Mouse (Mus musculus) left cerebral cortex, adult 9 months (tissue): ENCODE measurements around the gene Cdc42bpb.

Experiments
- DNase-seq, 2 experiments: peaks; one replicate each; pipeline ENCODE4 v3.0.0; 2022; ENCODE audit warnings: low spot score in 2 of 2

Cdc42bpb gene

DNA sequence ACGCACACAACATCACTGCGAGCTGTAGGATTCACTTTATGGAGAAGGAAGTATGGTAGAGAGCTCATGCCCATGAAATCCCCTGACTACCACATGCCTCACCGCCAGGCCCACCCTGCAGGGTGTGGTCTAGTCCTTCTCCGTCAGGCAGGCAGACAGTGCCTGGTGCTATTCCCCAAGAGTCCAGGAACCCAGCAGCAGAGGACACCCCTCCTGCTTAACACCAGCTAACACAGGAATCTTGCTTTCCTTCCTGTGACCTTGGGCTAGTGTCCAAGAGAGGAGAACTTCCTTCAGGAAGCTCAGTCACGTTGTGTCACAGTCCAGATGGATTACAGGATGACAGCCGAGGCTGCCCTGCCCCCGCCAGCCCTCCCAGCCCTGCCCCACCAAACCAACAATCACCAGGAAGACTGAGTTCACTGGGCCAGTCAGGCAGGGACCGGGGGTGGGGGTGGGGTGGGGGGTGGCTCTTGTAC, 9.2 kb upstream of the Cdc42bpb start:
- no peak for DNase-seq

DNA sequence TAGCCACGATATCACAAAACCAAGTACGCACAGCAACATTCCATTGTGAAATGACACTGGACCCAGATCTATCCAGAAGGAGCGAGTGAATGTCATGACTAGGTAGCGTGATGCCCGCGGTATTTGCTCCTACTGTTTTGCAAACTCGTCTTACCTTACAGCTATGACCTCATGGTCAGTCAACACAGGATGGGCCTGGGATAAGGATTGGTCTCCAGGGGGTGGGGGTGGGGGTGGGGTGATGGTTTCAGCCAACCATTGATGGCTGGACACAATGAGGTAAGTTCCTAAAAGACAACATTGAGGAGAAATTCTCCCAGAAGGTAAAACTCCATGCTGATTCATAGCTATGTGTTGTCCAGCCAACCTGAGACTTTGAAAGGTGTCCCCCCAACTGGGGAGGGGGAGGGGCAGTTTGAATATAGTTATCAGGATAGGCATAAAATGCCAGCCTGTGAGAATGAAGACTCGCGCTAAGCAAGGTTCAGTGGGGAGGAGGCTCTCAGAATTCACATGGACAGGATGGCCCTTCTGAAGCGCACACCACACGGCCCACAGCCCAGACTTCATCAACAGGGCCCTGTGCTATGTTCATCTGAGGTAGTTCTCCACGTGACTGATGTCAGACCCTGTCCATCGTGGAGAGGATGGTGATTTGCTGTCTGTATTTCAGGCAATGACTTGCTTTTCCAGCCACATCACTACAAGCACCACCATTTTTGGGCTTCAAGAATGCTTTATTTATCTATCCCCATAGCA, 8.5 kb upstream of the Cdc42bpb start:
- no peak for DNase-seq

- no peak for DNase-seq
Observed at GRCm38 (mm10) chr12:111378812-111379211, 1.3 kb upstream of the Cdc42bpb start.

DNA sequence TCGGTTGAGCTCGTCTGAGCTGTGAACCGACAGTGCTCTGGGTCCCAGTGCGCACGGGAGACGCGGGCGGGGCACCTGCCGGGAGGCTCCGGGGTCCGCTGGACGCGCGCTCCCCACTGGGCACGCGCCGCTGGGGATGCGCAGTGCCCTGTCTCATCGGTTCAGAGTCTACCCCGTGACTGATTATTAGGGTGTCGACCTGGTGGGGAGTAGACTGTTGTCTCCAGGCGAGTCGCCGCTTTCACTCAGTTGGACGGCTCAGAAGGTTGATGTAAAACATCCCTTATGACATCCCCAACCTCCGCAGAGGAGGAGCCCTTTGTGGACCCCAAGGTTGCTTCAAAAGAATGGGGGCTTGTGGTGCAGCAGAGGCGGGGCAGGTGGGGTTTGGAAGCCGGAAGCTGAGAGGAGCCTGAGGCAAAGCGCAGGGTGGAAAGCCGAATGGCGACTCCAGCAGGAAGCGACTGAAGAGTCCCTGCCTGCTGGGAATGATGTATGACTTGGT, 520 bp upstream of the Cdc42bpb start:
- peak in 1 of 2 experiments; percentile 54 for DNase-seq

DNA sequence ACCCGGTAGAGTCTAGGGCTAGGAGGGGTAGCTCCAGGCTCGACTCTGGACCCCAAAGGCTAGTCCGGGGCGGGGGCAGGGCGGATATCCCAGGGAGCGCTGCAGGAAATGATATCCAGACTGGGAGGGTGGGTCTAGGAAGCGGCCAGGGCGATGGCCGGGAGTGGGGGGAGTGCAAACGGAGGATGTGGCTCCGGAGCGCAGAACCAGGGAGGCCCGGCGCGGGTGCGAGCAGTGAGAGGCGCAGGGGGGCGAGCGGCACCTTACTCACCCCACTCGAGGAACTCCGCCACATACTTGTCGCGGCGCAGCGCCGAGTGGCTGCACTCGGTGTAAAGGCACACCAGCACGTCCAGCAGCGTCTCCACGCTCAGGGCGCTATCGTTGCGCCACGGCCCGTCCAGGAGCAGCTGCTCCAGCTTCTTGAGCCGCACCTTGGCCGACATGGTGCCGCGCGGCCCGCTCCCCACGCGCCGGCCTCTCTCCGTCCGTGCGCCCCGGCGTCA, 639 bp downstream of the Cdc42bpb start:
- DNase-seq, result peak in 1 of 2 experiments; percentile 38

DNA sequence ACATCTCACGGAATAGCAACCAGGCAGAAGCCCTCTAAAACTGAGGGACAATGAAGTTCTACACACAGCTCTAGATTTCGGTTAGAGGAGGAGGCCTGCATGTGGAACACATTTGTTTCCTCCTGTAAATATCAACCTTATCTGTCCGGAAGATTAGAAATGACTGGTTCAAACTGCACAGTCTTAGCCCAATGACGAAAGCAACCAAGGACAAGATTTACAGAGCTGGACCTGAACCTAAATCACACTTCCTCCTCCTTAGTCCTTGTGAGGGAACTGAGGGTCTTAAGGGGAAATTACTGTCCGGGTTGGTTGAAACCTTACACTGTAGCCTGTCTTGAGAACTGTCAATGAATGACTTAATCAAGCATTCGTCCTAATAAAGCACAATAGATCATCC, 1.5 kb downstream of the Cdc42bpb start:
- DNase-seq, result no peak

GRCm38 (mm10) chr12:111375559-111375958, 2.0 kb downstream of the Cdc42bpb start:
- no peak for DNase-seq

- DNase-seq, result no peak
Observed at GRCm38 (mm10) chr12:111374727-111375126, 2.8 kb downstream of the Cdc42bpb start.

GRCm38 (mm10) chr12:111373411-111373810, 4.1 kb downstream of the Cdc42bpb start:
- no peak for DNase-seq

DNA sequence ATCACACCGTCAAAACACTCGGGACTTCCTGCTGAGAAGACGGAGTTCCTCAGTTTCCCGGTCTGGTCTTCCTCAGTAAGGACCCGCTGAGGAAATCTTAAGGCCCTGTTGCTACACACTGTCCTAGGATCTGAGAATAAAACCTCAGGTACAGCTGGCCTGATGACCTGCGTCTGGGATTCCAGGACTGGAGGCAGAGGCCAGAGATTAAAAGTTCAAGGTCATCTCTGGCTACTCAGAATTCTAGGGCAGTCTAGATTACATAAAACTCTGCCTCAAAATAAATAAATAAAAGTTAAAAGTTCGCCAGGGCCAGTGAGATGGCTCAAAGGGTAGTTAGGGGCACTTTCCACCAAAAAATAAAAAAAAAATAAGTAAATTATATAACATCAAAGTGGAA, 5.6 kb downstream of the Cdc42bpb start:
- DNase-seq, result no peak

DNA sequence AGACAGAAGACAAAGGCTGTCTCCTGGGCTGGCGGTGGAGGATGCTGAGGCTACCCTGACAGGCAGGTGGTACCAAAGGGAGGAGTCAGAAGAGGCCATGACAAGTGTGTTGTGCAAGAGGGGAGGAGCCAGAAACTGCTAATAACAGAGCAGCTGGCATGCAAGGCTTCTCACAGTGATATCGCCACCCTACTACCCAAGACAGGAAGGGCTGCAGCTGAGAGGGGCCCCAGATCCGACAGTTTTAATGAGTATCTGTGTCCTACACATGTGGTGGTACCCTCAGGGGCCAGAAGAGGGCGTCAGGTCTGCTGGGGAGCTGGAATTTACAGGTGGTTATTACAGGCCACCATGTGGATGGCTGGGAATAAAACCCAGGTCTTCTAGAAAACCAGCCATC, 7.3 kb downstream of the Cdc42bpb start:
- DNase-seq, result no peak

- DNase-seq, result no peak
Observed at GRCm38 (mm10) chr12:111367065-111367464, 10.5 kb downstream of the Cdc42bpb start.

GRCm38 (mm10) chr12:111364234-111364633, 13.3 kb downstream of the Cdc42bpb start:
- DNase-seq, result no peak

DNA sequence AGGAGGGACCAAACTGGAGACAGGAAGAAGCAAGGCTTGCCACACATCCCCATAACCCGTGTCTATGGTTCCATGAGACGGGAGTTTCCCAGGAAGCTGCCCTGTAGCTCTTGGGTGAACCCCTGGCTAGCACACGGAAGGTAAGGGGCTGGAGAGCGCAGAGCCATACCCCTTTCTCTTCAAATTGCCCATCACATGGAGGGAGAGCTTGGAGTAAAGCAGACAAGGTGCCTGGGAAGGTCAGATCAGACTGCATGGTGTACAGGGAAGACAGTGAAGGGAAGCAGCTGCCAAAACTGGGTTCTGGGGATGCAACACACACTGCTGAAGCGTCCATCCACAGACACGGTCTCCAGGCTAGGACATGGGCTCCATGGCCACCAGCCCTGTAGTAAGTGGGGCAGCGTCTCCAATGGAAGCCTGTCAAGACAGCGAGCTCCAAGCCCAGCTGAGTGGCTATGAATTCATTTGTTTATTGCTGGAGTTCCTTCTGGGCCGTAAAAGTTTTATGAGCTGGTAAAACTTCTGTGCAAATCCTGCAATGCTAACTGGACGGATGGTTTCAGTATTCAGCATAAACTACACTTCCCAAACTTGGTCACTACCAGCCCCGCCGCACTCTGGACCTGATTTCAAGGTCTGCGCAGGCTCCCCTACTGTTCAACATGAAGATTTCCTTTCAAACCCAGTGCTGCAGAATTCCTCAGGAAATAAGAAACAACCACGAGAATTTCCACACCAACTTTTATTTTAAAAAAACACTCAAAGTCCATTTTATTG, 16.0 kb downstream of the Cdc42bpb start:
- DNase-seq, result no peak

GRCm38 (mm10) chr12:111360671-111361070, 16.8 kb downstream of the Cdc42bpb start:
- DNase-seq, result no peak

DNA sequence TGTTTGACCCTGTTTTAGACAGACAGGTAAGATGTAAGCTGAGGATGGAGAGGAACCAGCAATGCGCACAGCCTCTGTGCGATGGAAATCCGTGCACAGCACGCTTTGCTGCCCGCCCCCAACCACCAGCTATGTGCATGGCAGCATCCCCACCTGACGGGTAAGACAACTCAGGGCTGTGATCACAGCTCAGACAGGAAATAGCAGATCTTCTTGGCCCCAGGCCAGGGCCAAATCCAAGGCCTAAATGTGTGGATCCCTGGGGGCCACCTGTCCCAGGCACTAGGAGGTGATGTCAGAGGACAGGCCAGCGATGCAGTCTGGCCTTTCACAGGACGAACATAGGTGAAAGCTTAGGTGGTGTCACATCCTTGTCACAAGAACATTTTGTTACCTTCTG, 21.3 kb downstream of the Cdc42bpb start:
- no peak for DNase-seq

- DNase-seq, result no peak
Observed at GRCm38 (mm10) chr12:111354142-111354541, 23.4 kb downstream of the Cdc42bpb start.

DNA sequence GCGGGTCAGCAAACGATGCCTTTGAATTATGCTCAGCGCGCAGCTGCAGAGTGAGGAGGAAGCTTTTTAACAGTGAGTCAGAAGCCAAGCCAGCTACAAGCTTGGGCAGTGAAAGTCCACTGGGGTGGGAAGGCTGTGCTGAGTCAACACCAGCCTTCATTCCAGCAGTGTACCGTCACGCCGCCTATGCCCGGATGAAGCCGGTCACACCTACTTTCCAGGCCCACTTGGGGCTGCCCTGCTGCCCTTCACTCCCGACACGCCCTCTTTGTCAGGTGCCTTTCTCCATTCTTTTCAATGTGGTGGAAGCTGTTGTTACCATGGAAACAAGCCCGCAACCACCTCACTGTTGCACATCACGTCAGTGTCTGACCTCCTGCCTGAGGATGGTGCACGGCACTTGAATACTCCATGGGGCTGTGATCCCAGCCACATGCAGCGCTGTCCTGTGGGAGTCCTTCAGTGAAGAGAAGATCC, 24.0 kb downstream of the Cdc42bpb start:
- DNase-seq, result no peak

DNA sequence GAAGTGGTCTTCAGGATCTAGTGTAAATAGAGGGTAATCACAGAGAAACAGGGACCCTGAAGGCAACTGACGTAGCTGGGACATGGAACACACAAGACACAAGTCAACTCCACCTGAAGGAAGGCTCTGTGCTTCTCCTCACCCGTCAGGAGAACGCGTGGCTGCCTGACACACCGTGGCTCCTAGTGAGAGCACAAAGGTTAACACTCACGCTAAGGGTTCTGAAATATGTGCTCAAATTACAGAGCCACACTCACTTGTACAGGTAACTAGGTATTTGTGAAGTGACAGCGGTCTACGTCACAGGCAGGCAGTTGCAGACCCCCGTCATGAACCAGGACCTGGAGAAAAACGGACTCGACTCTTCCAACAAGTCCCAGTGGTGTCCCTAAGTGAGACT, 24.5 kb downstream of the Cdc42bpb start:
- no peak for DNase-seq

- DNase-seq, result no peak
Observed at GRCm38 (mm10) chr12:111352520-111352919, 25.0 kb downstream of the Cdc42bpb start.

GRCm38 (mm10) chr12:111349540-111350231, 27.8 kb downstream of the Cdc42bpb start:
- DNase-seq, result no peak

GRCm38 (mm10) chr12:111343956-111344355, 33.6 kb downstream of the Cdc42bpb start:
- no peak for DNase-seq
